Mouse (Mus musculus) cortical plate, adult 2 months (tissue): ENCODE measurements around the gene Colq. TPM values are rescaled to one million over a fixed set of nuclear protein-coding genes. Genes with fewer than 3 reads are reported as not detected.

Experiments used
- H3K27ac ChIP-seq: fragments of 200-500 bp; 2 replicates; pipeline ENCODE4 v1.5.1; 2012; ENCODE audit warnings: low read length, control low read depth, inconsistent platforms; ENCODE audit not compliant: insufficient read depth
- H3K4me1 ChIP-seq: fragments of 200-500 bp; 2 replicates; pipeline ENCODE4 v1.6.1; 2011; ENCODE audit warnings: low read length; ENCODE audit not compliant: control insufficient read depth, insufficient read depth
- H3K4me3 ChIP-seq: fragments of 200-500 bp; 2 replicates; pipeline ENCODE4 v1.5.1; 2011; ENCODE audit warnings: mild to moderate bottlenecking, low read length, control low read depth; ENCODE audit not compliant: insufficient read depth
- CTCF ChIP-seq: fragments of 200-500 bp; IDR thresholded peaks from 2 replicates; pipeline ENCODE4 v1.5.1; 2011; ENCODE audit warnings: mild to moderate bottlenecking, control low read depth, low read length; ENCODE audit not compliant: insufficient read depth; ENCODE audit errors: extremely low read depth
- POLR2A ChIP-seq: fragments of 200-500 bp; IDR thresholded peaks from 2 replicates; pipeline ENCODE4 v1.6.1; 2011; ENCODE audit warnings: mild to moderate bottlenecking, low read length, control low read depth; ENCODE audit not compliant: insufficient read depth; ENCODE audit errors: extremely low read depth
- polyA plus RNA-seq: library from polyadenylated mRNA; depleted of rRNA; stranded (reverse); fragments of >200 nt; gene quantifications from 2 replicates; pipeline ENCODE4 v1.2.3, GENCODE M21; 2012

Colq gene
- polyA plus RNA-seq, 1 experiment: 0.84 TPM

DNA sequence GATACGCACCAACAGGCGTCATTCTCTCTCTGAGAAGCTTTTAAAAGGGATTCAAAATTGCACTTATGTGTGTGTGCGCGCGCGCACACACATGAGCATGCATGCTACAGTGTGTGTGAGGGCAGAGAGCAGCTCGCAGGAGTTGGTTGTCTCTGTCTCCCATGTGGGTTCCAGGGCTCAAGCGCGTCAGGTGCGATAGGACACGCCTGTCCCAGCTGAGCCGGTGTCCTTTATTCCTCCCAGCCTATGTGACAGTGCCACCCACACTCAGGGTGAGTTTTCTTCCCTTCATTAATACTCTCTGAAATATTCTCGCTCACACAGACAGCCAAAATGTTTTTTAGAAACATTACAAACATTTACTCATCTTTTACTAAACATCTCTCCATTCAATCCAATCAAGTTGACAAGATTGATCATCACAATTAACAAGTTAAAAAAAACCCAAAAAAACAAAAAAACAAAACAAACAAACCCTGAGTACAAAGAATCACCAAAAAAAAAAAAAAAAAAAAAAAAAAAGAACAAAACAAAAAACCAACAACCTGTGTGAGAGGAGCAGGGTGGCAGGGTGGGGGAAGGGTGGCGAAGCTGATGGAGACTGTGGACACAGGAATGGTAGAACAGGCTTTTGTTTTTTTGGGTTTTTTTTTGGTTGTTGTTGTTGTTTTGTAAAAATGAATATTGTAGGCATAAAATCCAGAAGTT, 10.9 kb upstream of the Colq start:
- no peak overlapping the region for H3K4me3 ChIP-seq
- no peak overlapping the region for H3K27ac ChIP-seq
- no peaks in the 10 kb centered on the region for H3K4me1 ChIP-seq
- TF ChIP-seq POLR2A: no peak
- no peak for TF ChIP-seq CTCF

- Histone ChIP-seq H3K4me3 (no peak overlapping the region), H3K27ac (no peak overlapping the region), H3K4me1 (no peaks in the 10 kb centered on the region)
- no peak for TF ChIP-seq CTCF
- no peak for TF ChIP-seq POLR2A
Measured at GRCm38 (mm10) chr14:31597446-31597845, 6.3 kb upstream of the Colq start.

GRCm38 (mm10) chr14:31596408-31596807, 5.3 kb upstream of the Colq start:
- Histone ChIP-seq H3K4me3 (no peak overlapping the region), H3K4me1 (no peaks in the 10 kb centered on the region), H3K27ac (no peak overlapping the region)
- no peak for TF ChIP-seq CTCF
- no peak for TF ChIP-seq POLR2A

DNA sequence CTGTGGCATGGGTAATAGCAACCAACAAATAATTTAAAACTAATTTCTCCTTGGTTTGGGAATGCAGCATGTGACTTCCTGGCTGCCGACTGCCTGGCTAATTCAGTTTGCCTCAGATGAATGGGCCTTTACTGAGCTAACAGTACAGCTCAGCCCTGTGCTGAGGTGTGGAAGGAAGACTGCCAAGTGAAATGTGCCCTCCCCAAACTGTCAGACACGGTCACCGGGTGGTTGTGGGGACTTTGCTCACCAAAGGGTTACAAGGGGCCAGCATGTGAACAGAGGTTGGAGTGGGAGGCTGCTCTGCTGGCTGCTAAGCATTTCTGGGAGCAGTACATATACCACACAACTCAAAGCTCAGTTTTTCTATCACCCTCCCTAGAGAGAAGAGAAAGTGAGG, 3.5 kb upstream of the Colq start:
- no peak for TF ChIP-seq POLR2A
- no peak for TF ChIP-seq CTCF
- H3K4me3 ChIP-seq: no peak overlapping the region
- H3K27ac ChIP-seq: no peak overlapping the region
- H3K4me1 ChIP-seq: no peaks in the 10 kb centered on the region

DNA sequence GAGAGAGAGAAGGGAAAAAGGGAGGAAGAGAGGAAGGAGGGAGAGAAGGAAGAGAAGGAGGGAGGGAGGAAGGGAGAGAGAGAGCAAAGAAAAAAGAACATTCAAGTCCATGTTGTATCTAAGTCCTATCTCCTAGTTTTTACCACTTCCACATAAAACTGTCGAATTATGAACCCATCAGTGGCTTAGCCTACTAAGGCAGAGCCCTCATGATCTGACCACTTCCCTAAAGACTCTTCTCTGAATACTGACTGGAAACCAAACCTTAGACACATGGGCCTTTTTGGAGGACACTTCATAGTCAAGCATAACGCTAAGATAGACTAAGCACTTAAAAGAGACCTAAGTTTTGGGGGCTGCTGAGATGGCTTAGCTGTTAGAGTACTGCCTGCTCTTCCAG, 1.9 kb upstream of the Colq start:
- Histone ChIP-seq H3K27ac (no peak overlapping the region), H3K4me3 (no peak overlapping the region), H3K4me1 (no peaks in the 10 kb centered on the region)
- TF ChIP-seq CTCF: no peak
- TF ChIP-seq POLR2A: no peak

DNA sequence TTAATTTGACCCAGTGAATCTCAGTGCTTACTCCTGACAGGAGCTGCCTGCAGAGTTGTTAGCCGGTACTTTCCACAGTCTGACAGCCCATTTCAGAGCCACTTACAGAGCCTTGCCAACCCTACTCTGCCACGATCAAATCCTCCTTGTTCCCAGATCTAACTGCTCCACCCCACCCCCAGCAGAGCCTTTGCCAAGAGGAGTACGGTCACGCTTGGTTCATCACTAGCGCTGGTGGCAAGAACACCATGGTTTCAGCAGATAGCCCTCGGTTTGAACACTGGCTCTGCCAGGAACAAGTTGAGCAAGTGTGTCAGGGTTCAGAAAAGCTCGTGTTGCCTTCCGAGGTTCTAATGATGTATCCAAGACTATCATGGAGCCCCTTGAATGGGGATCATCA, 4.7 kb downstream of the Colq start:
- TF ChIP-seq CTCF: no peak
- TF ChIP-seq POLR2A: no peak
- Histone ChIP-seq H3K27ac (no peak overlapping the region), H3K4me3 (no peak overlapping the region), H3K4me1 (no peaks in the 10 kb centered on the region)

DNA sequence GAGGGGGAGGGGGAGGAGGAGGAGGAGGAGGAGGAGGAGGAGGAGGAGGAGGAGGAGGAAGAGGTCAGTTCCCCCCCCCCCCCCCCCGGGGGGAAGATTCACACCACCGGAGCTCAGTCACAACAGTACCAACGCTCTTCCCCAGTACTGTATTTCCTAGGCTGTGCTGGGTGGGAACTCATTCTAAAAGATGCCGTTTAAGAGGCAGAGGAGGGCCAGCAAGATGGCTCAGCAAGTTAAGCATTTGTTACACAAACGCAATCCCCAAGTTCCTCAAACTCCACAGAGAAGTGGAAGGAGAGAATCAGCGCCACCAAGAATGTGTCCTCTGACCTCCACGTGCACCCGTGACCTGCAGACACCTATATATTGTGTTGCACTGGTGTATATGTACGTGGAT, 8.1 kb downstream of the Colq start:
- Histone ChIP-seq H3K27ac (no peak overlapping the region), H3K4me1 (no peaks in the 10 kb centered on the region), H3K4me3 (no peak overlapping the region)
- TF ChIP-seq CTCF: no peak
- no peak for TF ChIP-seq POLR2A

GRCm38 (mm10) chr14:31577966-31578735, 13.0 kb downstream of the Colq start:
- TF ChIP-seq CTCF: no peak
- no peak for TF ChIP-seq POLR2A
- Histone ChIP-seq H3K4me3 (no peak overlapping the region), H3K27ac (no peak overlapping the region), H3K4me1 (peaks cover 3% of the 10 kb centered on the region; the same call in 1 of the 2 replicates)

GRCm38 (mm10) chr14:31576846-31577697, 14.1 kb downstream of the Colq start:
- TF ChIP-seq CTCF (no peak), POLR2A (no peak)
- Histone ChIP-seq H3K4me3 (no peak overlapping the region), H3K4me1 (peaks cover 3% of the 10 kb centered on the region), H3K27ac (no peak overlapping the region)
